Mouse (Mus musculus) layer of hippocampus, adult 9-10 months (tissue): Measurements from ENCODE around the gene Smc2.
"Not testable (repeated sequence)": the region's sequence is repeated elsewhere in the genome, so short reads cannot be mapped to it uniquely, and the experiment has no call there.

Source experiments
- DNase-seq: peaks from one replicate; pipeline ENCODE4 v3.0.0; 2022; ENCODE audit warnings: low spot score

The Smc2 gene

DNA sequence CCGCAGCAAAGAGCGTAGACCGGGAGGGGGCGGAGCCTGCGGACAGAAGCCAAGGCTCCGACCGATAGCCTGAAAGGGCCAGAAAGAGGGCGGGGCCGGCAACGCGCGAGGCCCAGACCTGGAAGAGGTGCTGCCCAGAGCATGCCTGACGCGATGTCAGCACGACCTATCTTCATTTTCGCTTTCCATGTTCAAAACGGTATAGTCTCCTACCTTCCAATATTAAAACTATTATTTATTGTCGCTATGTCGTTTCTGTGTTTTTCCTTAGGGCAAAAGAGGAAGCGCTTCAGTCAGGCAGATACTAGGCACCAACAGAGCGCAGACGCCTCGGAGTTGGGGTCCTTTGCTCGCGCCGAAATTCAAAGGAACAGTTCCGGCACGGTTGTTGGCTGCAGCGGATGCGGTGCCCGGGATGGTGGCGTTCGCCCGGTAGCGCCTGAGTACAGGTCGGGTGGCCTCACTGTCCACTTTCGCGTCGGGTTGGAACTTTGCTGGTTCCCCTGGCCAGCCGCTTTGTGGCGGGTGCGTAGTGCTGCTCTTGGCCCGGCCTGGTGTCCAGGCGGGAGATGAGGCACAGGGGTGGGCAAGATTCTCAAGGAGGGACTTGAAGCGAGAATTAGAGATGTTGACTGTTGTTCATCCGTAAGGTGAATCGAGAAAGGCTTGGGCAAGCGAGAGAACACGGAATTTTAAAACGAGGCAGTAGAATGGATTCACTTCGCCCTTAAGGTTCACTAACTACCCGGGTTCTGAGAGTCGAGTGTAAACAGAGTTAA is at the start of gene Smc2:
TSS of gene Smc2 (plus strand) at position 358 of the 779 bp plus-strand sequence.
- peak; percentile 91 for DNase-seq

DNA sequence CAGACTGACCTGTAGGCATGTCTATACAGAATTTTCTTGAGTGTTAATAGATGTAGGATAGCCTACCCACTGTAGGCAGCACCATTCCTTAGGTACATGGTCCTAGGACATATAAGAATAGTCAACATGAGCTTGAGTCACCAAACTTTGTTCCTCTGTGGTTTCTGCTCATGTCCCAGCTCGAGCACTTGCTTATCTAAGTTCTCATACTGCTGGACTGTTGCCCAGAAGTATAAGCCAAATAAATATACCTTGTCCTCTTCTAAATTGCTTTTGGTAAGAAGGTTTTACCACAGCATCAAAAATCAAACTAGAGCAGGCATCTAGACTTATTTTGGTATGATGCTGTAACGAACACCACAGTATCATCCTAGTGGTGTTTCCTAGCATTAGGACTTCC is 27.5 kb upstream of the Smc2 start:
- DNase-seq, result no peak

GRCm38 (mm10) chr4:52423653-52424052 is 15.4 kb upstream of the Smc2 start:
- DNase-seq, result no peak

DNA sequence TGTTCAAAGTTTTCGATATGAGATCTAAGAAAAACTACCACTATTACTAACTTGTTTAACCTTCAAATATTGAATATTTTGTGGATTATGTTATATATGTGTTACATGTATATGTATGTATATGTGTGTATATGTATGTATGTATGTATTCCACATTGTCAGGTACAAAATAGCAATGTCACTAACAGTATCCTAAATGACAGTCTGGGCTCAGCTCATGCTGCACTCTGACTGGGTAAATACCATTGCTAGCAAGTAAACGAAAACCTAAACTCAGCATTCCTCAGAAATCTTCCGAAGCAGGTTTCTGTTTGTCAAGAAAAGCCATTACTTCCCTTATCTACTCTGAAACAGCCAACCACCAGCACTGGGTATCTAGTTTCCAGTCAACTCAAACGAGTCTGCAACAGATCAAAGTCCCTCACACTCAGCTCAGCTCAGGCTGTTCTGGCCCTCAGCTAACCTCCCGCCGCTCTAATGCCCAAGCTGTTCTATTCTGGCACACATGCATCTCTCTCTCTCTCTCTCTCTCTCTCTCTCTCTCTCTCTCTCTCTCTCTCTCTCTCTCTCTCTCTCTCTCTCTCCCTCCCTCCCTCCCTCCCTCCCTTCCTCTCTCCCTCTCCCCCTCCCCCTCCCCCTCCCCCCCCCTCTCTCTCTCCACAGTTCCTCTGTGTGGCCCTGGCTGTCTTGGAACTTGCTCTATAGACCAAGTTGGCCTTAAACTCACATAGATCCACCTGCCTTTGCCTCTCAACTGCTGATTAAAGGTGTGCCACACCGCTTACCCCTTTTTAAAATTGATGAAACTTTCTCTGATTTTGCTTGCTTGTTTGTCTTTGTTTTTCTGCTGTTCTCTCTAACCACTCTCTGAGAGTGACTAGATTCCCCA is 9.5 kb upstream of the Smc2 start:
- DNase-seq, result no peak

- not testable (repeated sequence) for DNase-seq
Observed at GRCm38 (mm10) chr4:52435551-52435950, 3.5 kb upstream of the Smc2 start.

- DNase-seq, result no peak
Observed at GRCm38 (mm10) chr4:52438371-52438885, 615 bp upstream of the Smc2 start.

DNA sequence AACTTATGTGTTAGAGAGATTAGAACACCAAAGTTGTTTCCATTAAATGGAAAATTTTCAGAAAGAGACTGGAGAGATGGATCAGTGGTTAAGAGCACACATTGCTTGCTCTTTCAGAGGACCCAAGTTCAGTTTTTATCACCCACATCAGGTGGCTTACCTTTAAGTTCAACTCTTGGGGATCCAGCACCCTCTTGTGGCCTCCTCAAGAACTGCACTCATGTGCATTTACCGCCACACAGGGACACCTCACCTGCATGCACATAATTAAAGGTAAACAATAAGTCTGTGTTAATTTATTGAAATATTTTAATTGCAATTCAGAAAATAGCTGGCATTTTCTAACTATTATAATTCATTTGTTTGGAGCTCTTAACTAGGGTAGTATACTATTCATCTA is 20.7 kb downstream of the Smc2 start:
- no peak for DNase-seq

GRCm38 (mm10) chr4:52461321-52461720 is 22.3 kb downstream of the Smc2 start:
- peak; percentile 37 for DNase-seq

GRCm38 (mm10) chr4:52473431-52473830 is 34.4 kb downstream of the Smc2 start:
- DNase-seq, result no peak

GRCm38 (mm10) chr4:52487486-52487885 is 48.4 kb downstream of the Smc2 start:
- DNase-seq, result no peak

GRCm38 (mm10) chr4:52497144-52497543 is 58.1 kb downstream of the Smc2 start, which contains the start of gene Vma21-ps:
Gene Vma21-ps (minus strand): TSS chr4:52497244.
- not testable (repeated sequence) for DNase-seq

GRCm38 (mm10) chr4:52517580-52517979 is 78.5 kb downstream of the Smc2 start:
- no peak for DNase-seq

- DNase-seq, result no peak
Observed at GRCm38 (mm10) chr4:52519301-52519700, 80.3 kb downstream of the Smc2 start.

- no peak for DNase-seq
Observed at GRCm38 (mm10) chr4:52526464-52526863, 87.4 kb downstream of the Smc2 start.

DNA sequence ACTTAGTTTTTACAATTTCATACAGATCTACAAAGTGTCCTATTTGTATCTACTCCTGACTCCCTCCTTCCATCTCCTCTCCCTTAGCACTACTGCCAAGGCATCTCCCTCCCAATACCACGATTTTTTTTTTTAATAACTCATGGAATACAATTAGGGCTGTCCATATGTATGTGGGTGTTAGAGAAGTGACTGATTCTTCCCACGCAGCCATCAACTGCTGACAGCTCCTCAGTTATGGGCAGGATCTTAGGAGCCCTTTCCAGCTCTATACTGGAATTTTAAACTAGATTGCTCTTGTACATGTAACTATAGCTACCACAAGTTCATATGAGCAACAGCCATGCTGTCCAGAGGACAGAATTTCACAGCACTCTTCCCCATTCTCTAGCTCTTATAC is 91.6 kb downstream of the Smc2 start:
- DNase-seq, result no peak
